Mouse (Mus musculus) kidney, adult 2 months (tissue): ENCODE results near the gene Esyt2. TPM values are rescaled to one million over a fixed set of nuclear protein-coding genes. Genes with fewer than 3 reads are reported as not detected.

Source experiments
- DNase-seq: peaks from one replicate; pipeline ENCODE4 v3.0.0; 2021
- H3K27ac ChIP-seq: fragments of 200-500 bp; 2 replicates; pipeline ENCODE4 v1.5.1; 2012; ENCODE audit warnings: low read depth, low read length, control low read depth, inconsistent platforms; ENCODE audit not compliant: insufficient read depth
- H3K27me3 ChIP-seq: fragments of 200-500 bp; replicated peaks from 2 replicates; pipeline ENCODE4 v1.6.1; 2012; ENCODE audit warnings: mild to moderate bottlenecking, moderate library complexity, low read length, inconsistent platforms; ENCODE audit not compliant: control insufficient read depth, insufficient read depth
- H3K36me3 ChIP-seq: fragments of 200-500 bp; 2 replicates; pipeline ENCODE4 v1.6.1; 2012; ENCODE audit warnings: mild to moderate bottlenecking, moderate library complexity, low read length, inconsistent platforms; ENCODE audit not compliant: control insufficient read depth, insufficient read depth
- H3K4me1 ChIP-seq: fragments of 200-500 bp; 2 replicates; pipeline ENCODE4 v1.6.1; 2011; ENCODE audit warnings: low read length; ENCODE audit not compliant: control insufficient read depth, insufficient read depth
- H3K4me3 ChIP-seq: fragments of 200-500 bp; 2 replicates; pipeline ENCODE4 v1.5.1; 2011; ENCODE audit warnings: mild to moderate bottlenecking, low read depth, low read length, control low read depth; ENCODE audit not compliant: insufficient read depth
- CTCF ChIP-seq: fragments of 200-500 bp; conservative IDR thresholded peaks from 2 replicates; pipeline ENCODE4 v1.5.1; 2011; ENCODE audit warnings: low read depth, mild to moderate bottlenecking, control low read depth, low read length, moderate library complexity, mixed read lengths; ENCODE audit not compliant: insufficient read depth, insufficient read length
- POLR2A ChIP-seq: fragments of 200-500 bp; IDR thresholded peaks from one replicate; pipeline ENCODE4 v1.6.1; 2011; ENCODE audit warnings: low read depth, low read length, control low read depth
- WGBS: fragments of 180-500 bp; shearing (Covaris S2); methylation state at CpG from one replicate; pipeline ENCODE4 v1.1.7; 2018; 5-methylcytosine and 5-hydroxymethylcytosine counted together
- polyA plus RNA-seq: library from polyadenylated mRNA; depleted of rRNA; stranded (reverse); fragments of >200 nt; gene quantifications from 2 replicates; pipeline ENCODE4 v1.2.3, GENCODE M21; 2012; rRNA removed

The Esyt2 gene
- polyA plus RNA-seq, 1 experiment, result 8.8 TPM

DNA sequence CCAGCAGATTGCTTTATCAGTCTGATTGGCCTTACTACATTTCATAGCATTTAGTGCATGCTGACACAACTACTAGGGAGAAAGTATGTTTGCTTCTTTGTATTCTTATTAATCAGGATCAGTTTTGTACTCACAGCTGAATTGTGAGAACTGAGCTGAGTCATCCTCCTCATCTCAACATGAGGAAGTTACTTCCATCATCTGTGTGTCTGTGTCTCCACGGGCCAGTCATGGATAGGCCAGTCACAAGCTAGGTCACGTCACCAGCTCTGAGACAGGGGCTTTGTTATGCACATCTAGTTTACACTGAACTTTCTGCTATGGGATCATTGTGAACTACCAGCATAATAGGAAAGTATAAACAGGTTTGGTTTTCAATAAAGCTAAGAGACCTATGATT lies 152.7 kb downstream of the Esyt2 start:
- 96% methylated on average over 2 of the region's 2 CpGs for WGBS
- H3K4me3 ChIP-seq, result no peak overlapping the region
- no peaks in the 10 kb centered on the region for H3K36me3 ChIP-seq
- TF ChIP-seq POLR2A (no peak), CTCF (no peak)
- no peaks in the 10 kb centered on the region for H3K27me3 ChIP-seq
- peaks cover 9% of the 10 kb centered on the region; the same call in 1 of the 2 replicates for H3K4me1 ChIP-seq
- no peak for DNase-seq
- H3K27ac ChIP-seq, result no peak overlapping the region

- Histone ChIP-seq H3K27me3 (no peaks in the 10 kb centered on the region), H3K36me3 (no peaks in the 10 kb centered on the region), H3K4me1 (peaks cover 12% of the 10 kb centered on the region; the same call in 1 of the 2 replicates), H3K4me3 (no peak overlapping the region), H3K27ac (no peak overlapping the region)
- DNase-seq, result no peak
- WGBS, result 83% methylated on average over 2 of the region's 2 CpGs
- TF ChIP-seq POLR2A, result no peak
- TF ChIP-seq CTCF, result no peak
These were observed 154.2 kb downstream of the Esyt2 start for GRCm38 (mm10) chr12:116435232-116435631.

GRCm38 (mm10) chr12:116436125-116436524 lies 155.1 kb downstream of the Esyt2 start:
- 94% methylated on average over 3 of the region's 3 CpGs for WGBS
- Histone ChIP-seq H3K27me3 (no peaks in the 10 kb centered on the region), H3K4me3 (no peak overlapping the region), H3K36me3 (no peaks in the 10 kb centered on the region), H3K4me1 (peaks cover 12% of the 10 kb centered on the region; the same call in 1 of the 2 replicates), H3K27ac (no peak overlapping the region)
- DNase-seq, result no peak
- TF ChIP-seq POLR2A (no peak), CTCF (no peak)

DNA sequence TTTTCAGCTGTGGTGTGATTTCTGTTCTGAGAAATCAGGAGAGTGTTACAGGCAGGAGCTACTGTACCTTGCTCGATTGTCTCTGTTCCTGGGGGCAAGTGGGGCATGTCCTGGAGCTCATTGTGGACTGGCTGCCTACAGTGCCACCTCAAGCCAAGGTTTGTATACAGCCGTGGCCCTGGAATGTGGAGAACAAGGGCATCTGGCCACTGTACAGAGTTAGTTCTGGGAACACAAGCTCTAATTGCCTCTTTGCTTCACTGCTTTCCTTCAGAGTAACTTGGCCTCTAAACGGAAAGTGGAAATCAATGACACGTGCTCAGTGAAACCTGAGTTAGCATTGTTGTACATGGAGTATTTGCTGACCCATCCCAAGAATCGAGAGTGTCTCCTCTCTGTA lies 157.6 kb downstream of the Esyt2 start:
- TF ChIP-seq POLR2A, result no peak
- no peak for TF ChIP-seq CTCF
- Histone ChIP-seq H3K27me3 (no peaks in the 10 kb centered on the region), H3K4me1 (peaks cover 12% of the 10 kb centered on the region; the same call in 1 of the 2 replicates), H3K4me3 (no peak overlapping the region), H3K36me3 (no peaks in the 10 kb centered on the region), H3K27ac (peak overlapping the region; percentile 12; the same call in 1 of the 2 replicates)
- WGBS, result 33% methylated on average over 5 of the region's 5 CpGs
- DNase-seq, result peak; percentile 85

Other genes starting within 250 kb of the Esyt2 start
- gene Zfp386, start 233.5 kb upstream of the Esyt2 start, polyA plus RNA-seq, result 5.0 and 6.6 TPM in 2 replicates
- 0.43 and 0.52 TPM in 2 replicates for gene Vipr2, start 203.5 kb upstream of the Esyt2 start, polyA plus RNA-seq
- 5.5 and 5.9 TPM in 2 replicates for gene Wdr60, start 18.2 kb upstream of the Esyt2 start, polyA plus RNA-seq
- gene Gm11027, start 5.8 kb upstream of the Esyt2 start, polyA plus RNA-seq, result not detected in 2 replicates
- 0.73 and 0.89 TPM in 2 replicates for gene Ncapg2, start 124.2 kb downstream of the Esyt2 start, polyA plus RNA-seq
- gene Ptprn2, start 204.5 kb downstream of the Esyt2 start, polyA plus RNA-seq, result 0.77 and 0.91 TPM in 2 replicates